Mouse (Mus musculus): ENCODE data around the gene Pdia5.

DNA sequence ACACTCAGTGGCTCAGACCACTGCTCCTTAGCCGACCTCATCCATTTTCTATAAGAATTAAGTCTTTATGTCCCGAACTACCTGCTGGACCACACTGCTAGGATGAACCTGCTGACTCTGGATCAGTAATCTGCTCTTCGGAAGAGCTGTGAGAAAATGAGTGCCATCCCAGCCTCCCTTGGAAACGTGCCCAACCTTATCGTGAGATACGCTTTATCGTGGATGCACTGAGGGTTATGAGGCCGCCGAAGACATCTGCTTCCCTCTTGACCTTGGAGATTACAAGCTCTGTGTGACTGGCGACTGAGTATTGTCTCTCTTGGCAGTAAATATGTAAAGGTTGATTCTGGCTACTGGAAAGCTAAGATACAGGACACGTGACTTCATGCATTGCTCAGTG, 11.8 kb upstream of the Pdia5 start:
- no peak for TF ChIP-seq CTCF (IDR thresholded peaks at IDR 0.05; ENCODE audit: extremely low read depth, insufficient read depth, low read length)
- no peak for TF ChIP-seq POLR2A (IDR thresholded peaks at IDR 0.05; ENCODE audit: extremely low read depth, insufficient read depth, low read length)
